ENCODE assay signal across 10 mouse cellular contexts in genomic region chr1:136230201-136230600, GRCm38 (mm10). TPM values are rescaled to one million over a fixed set of nuclear protein-coding genes. Genes with fewer than 3 reads are reported as not detected.
DNase-seq lines count a peak whose midpoint lies in the region; ATAC-seq lines count a peak whose summit lies in the region.
"Had no signal": no experiment of that assay in that cellular context is flagged by ENCODE, and none has a peak within 500 bp of the region (broad histone marks: within the 10 kb centered on the region; RNA-seq: fewer than 3 reads in every experiment).

No protein-coding gene starts in this region.

- WGBS in forebrain, embryonic 10.5 days = 19% methylated on average over 11 of the region's 11 CpGs
- 34% methylated on average over 11 of the region's 11 CpGs for WGBS in forebrain, embryonic 16.5 days
- WGBS in hindbrain, embryonic 11.5 days = 17% methylated on average over 11 of the region's 11 CpGs
- WGBS in limb, embryonic 10.5 days = 16% methylated on average over 11 of the region's 11 CpGs
- WGBS in neural tube, embryonic 15.5 days = 34% methylated on average over 11 of the region's 11 CpGs

- H3K4me1 ChIP-seq in forebrain, embryonic 10.5 days = peaks cover 73% of the 10 kb centered on the region
- peaks cover 44% of the 10 kb centered on the region for H3K4me1 ChIP-seq in forebrain, embryonic 16.5 days (replicated peaks; ENCODE audit: control insufficient read depth, insufficient read depth, low read length)
- peaks cover 40% of the 10 kb centered on the region for H3K4me1 ChIP-seq in hindbrain, embryonic 11.5 days (replicated peaks; ENCODE audit: control insufficient read depth, insufficient read depth, low read length)
- peaks cover 62% of the 10 kb centered on the region for H3K4me1 ChIP-seq in limb, embryonic 10.5 days
- peaks cover 59% of the 10 kb centered on the region for H3K4me1 ChIP-seq in neural tube, embryonic 15.5 days

- H3K4me2 ChIP-seq in forebrain, embryonic 16.5 days (ENCODE audit: low read length) = no peak overlapping the region
- peak overlapping the region; percentile 73 for H3K4me2 ChIP-seq in hindbrain, embryonic 11.5 days (replicated peaks; ENCODE audit: low read depth, low read length)
- peak overlapping the region; percentile 26; the same call in 1 of the 2 replicates for H3K4me2 ChIP-seq in neural tube, embryonic 15.5 days

- H3K9ac ChIP-seq in forebrain, embryonic 16.5 days (replicated peaks; ENCODE audit: low read depth, low read length) = no peak overlapping the region
- H3K9ac ChIP-seq in hindbrain, embryonic 11.5 days (ENCODE audit: low read depth, low read length) = peak overlapping the region; percentile 42; the same call in 1 of the 2 replicates
- no peak overlapping the region for H3K9ac ChIP-seq in neural tube, embryonic 15.5 days (replicated peaks)

- no peaks in the 10 kb centered on the region for H3K9me3 ChIP-seq in forebrain, embryonic 10.5 days
- no peaks in the 10 kb centered on the region for H3K9me3 ChIP-seq in forebrain, embryonic 16.5 days (ENCODE audit: control insufficient read depth, low read length)
- H3K9me3 ChIP-seq in hindbrain, embryonic 11.5 days (ENCODE audit: control insufficient read depth, low read length) = no peaks in the 10 kb centered on the region
- H3K9me3 ChIP-seq in limb, embryonic 10.5 days (replicated peaks) = no peaks in the 10 kb centered on the region
- no peaks in the 10 kb centered on the region for H3K9me3 ChIP-seq in neural tube, embryonic 15.5 days (replicated peaks)

- no peak for ATAC-seq in forebrain, embryonic 16.5 days
- ATAC-seq in hindbrain, embryonic 11.5 days (ENCODE audit: low FRiP score) = no peak
- ATAC-seq in neural tube, embryonic 15.5 days (ENCODE audit: low FRiP score) = no peak

- peak overlapping the region; percentile 80 for H3K27ac ChIP-seq in forebrain, embryonic 10.5 days
- no peak overlapping the region for H3K27ac ChIP-seq in forebrain, embryonic 16.5 days (ENCODE audit: low read length)
- H3K27ac ChIP-seq in hindbrain, embryonic 11.5 days (ENCODE audit: low read depth, low read length) = no peak overlapping the region
- H3K27ac ChIP-seq in limb, embryonic 10.5 days = peak overlapping the region; percentile 95
- H3K27ac ChIP-seq in neural tube, embryonic 15.5 days (replicated peaks) = no peak overlapping the region
- H3K27ac ChIP-seq: gastrocnemius, adult 2 months had no signal

- H3K36me3 ChIP-seq in forebrain, embryonic 10.5 days (replicated peaks) = peaks cover 33% of the 10 kb centered on the region
- H3K36me3 ChIP-seq in forebrain, embryonic 16.5 days (ENCODE audit: control insufficient read depth, insufficient read depth) = no peaks in the 10 kb centered on the region; the same call in 1 of the 2 replicates
- no peaks in the 10 kb centered on the region for H3K36me3 ChIP-seq in hindbrain, embryonic 11.5 days (ENCODE audit: control insufficient read depth, insufficient read depth, low read length)
- H3K36me3 ChIP-seq in limb, embryonic 10.5 days = peaks cover 34% of the 10 kb centered on the region
- no peaks in the 10 kb centered on the region for H3K36me3 ChIP-seq in neural tube, embryonic 15.5 days

- peaks cover 20% of the 10 kb centered on the region for H3K27me3 ChIP-seq in forebrain, embryonic 10.5 days (ENCODE audit: poor library complexity, severe bottlenecking)
- no peaks in the 10 kb centered on the region for H3K27me3 ChIP-seq in forebrain, embryonic 16.5 days (replicated peaks; ENCODE audit: control insufficient read depth, insufficient read depth, low read length)
- no peaks in the 10 kb centered on the region for H3K27me3 ChIP-seq in hindbrain, embryonic 11.5 days (ENCODE audit: control insufficient read depth, insufficient read depth, low read length)
- H3K27me3 ChIP-seq in limb, embryonic 10.5 days (ENCODE audit: low read depth, poor library complexity, severe bottlenecking) = no peaks in the 10 kb centered on the region
- no peaks in the 10 kb centered on the region for H3K27me3 ChIP-seq in neural tube, embryonic 15.5 days (replicated peaks)

- no peak for DNase-seq in forebrain, embryonic 10.5 days (ENCODE audit: extremely low spot score, low spot score)
- peak; percentile 17 for DNase-seq in hindbrain, embryonic 11.5 days (ENCODE audit: low spot score)
- DNase-seq in limb, embryonic 10.5 days (ENCODE audit: low spot score) = peak; percentile 50
- no peak for DNase-seq in right cerebral cortex, postnatal 36 days (ENCODE audit: low spot score in 2 of 2)
- no peak for DNase-seq in retina, postnatal 1 day
- DNase-seq in layer of hippocampus, adult 9-11 months = no peak
- DNase-seq: adrenal gland, adult 8-10 months; gastrocnemius, adult 2 months had no signal

- peak overlapping the region; percentile 72 for H3K4me3 ChIP-seq in forebrain, embryonic 10.5 days
- H3K4me3 ChIP-seq in forebrain, embryonic 16.5 days (replicated peaks; ENCODE audit: low read length) = no peak overlapping the region
- peak overlapping the region; percentile 10; the same call in 1 of the 2 replicates for H3K4me3 ChIP-seq in hindbrain, embryonic 11.5 days (ENCODE audit: low read depth, low read length)
- H3K4me3 ChIP-seq in limb, embryonic 10.5 days = peak overlapping the region; percentile 79
- H3K4me3 ChIP-seq in neural tube, embryonic 15.5 days (replicated peaks) = no peak overlapping the region
- H3K4me3 ChIP-seq: gastrocnemius, adult 2 months had no signal

RNA-seq across cellular contexts. Expression of gene Inava, which starts 3.9 kb away (rescaled TPM):
- polyA plus RNA-seq in forebrain, embryonic 10.5 days (2016; fragmentation: Nextera tagmentation; extraction: Ambion mirVana) = 21.2 and 23.2 TPM in 2 replicates
- polyA plus RNA-seq in forebrain, embryonic 16.5 days (2015; fragmentation: Nextera tagmentation; extraction: Ambion mirVana) = 4.2 and 5.2 TPM in 2 replicates
- polyA plus RNA-seq in hindbrain, embryonic 11.5 days (2014; fragmentation: Nextera tagmentation; extraction: Ambion mirVana) = 13.9 and 14.3 TPM in 2 replicates
- polyA plus RNA-seq in limb, embryonic 10.5 days (2016; fragmentation: Nextera tagmentation; extraction: Ambion mirVana) = 23.6 and 29.2 TPM in 2 replicates
- polyA plus RNA-seq in neural tube, embryonic 15.5 days (2015; fragmentation: Nextera tagmentation; extraction: Ambion mirVana) = 2.0 and 8.2 TPM in 2 replicates

RNA-seq across cellular contexts. Expression of gene Mroh3, which starts 17.6 kb away (rescaled TPM):
- polyA plus RNA-seq in forebrain, embryonic 10.5 days (2016; fragmentation: Nextera tagmentation; extraction: Ambion mirVana) = 0.27 and 0.28 TPM in 2 replicates
- polyA plus RNA-seq in forebrain, embryonic 16.5 days (2015; fragmentation: Nextera tagmentation; extraction: Ambion mirVana) = 0.16 TPM in 1 of 2 replicates, not detected in the other
- polyA plus RNA-seq in hindbrain, embryonic 11.5 days (2014; fragmentation: Nextera tagmentation; extraction: Ambion mirVana) = 0.25 and 0.32 TPM in 2 replicates
- polyA plus RNA-seq in limb, embryonic 10.5 days (2016; fragmentation: Nextera tagmentation; extraction: Ambion mirVana) = 0.15 and 0.25 TPM in 2 replicates
- not detected in 2 replicates for polyA plus RNA-seq in neural tube, embryonic 15.5 days (2015; fragmentation: Nextera tagmentation; extraction: Ambion mirVana)

RNA-seq across cellular contexts. Expression of gene Gpr25, which starts 30.5 kb away (rescaled TPM):
- not detected in 2 replicates for polyA plus RNA-seq in forebrain, embryonic 10.5 days (2016; fragmentation: Nextera tagmentation; extraction: Ambion mirVana)
- not detected in 2 replicates for polyA plus RNA-seq in forebrain, embryonic 16.5 days (2015; fragmentation: Nextera tagmentation; extraction: Ambion mirVana)
- not detected in 2 replicates for polyA plus RNA-seq in hindbrain, embryonic 11.5 days (2014; fragmentation: Nextera tagmentation; extraction: Ambion mirVana)
- polyA plus RNA-seq in limb, embryonic 10.5 days (2016; fragmentation: Nextera tagmentation; extraction: Ambion mirVana) = not detected in 2 replicates
- polyA plus RNA-seq in neural tube, embryonic 15.5 days (2015; fragmentation: Nextera tagmentation; extraction: Ambion mirVana) = 1.3 and 1.8 TPM in 2 replicates

Comparison
In these comparisons a context has a peak if more than half of its experiments do, and no peak if none do; other contexts are left out.
1. H3K27ac ChIP-seq: peak in forebrain, embryonic 10.5 days (single experiment) and limb, embryonic 10.5 days (single experiment); none in forebrain, embryonic 16.5 days (single experiment), hindbrain, embryonic 11.5 days (single experiment) and neural tube, embryonic 15.5 days (single experiment).
2. H3K4me3 ChIP-seq: peak in forebrain, embryonic 10.5 days (single experiment), hindbrain, embryonic 11.5 days (single experiment) and limb, embryonic 10.5 days (single experiment); none in forebrain, embryonic 16.5 days (single experiment) and neural tube, embryonic 15.5 days (single experiment).
3. DNase-seq: peak in hindbrain, embryonic 11.5 days (single experiment) and limb, embryonic 10.5 days (single experiment); none in forebrain, embryonic 10.5 days (single experiment), right cerebral cortex, postnatal 36 days (0 of 2), retina, postnatal 1 day (single experiment) and layer of hippocampus, adult 9-11 months (single experiment).